Mouse (Mus musculus) ovary, postnatal 14 days (tissue): ENCODE measurements around the gene Olfr718-ps1.
"Not testable (repeated sequence)": the region's sequence is repeated elsewhere in the genome, so short reads cannot be mapped to it uniquely, and the experiment has no call there.

Source experiments
- DNase-seq: peaks from one replicate; pipeline ENCODE4 v3.0.0; 2022; ENCODE audit warnings: low spot score

Olfr718-ps1 gene

DNA sequence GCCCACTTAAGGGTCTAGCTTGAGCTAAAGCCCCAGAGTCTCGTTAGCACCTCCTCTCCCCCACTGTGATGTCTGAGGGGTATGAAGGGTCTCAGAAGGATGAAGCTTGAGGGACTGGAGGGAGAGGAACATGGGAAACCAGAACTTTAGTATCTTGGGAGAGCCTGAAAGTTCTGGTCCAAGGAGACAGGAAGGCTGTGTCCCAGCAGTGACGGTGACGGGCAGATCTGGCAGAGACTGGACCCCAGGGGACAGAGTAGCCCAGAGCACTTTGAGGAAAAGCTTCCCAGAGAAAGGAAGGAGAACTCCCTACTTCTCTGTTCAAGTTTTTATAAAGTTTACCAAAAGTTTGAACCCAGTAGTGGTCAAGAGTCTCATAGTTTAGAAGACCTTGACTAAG lies at the start of gene Olfr718-ps1:
Olfr718-ps1 (minus strand) TSS at position 101 of the 400 bp plus-strand sequence.
- no peak for DNase-seq

- no peak for DNase-seq
Measured at GRCm38 (mm10) chr5:143196506-143196905, 49.1 kb upstream of the Olfr718-ps1 start.

- DNase-seq = no peak
Measured at GRCm38 (mm10) chr5:143195166-143195565, 47.8 kb upstream of the Olfr718-ps1 start.

DNA sequence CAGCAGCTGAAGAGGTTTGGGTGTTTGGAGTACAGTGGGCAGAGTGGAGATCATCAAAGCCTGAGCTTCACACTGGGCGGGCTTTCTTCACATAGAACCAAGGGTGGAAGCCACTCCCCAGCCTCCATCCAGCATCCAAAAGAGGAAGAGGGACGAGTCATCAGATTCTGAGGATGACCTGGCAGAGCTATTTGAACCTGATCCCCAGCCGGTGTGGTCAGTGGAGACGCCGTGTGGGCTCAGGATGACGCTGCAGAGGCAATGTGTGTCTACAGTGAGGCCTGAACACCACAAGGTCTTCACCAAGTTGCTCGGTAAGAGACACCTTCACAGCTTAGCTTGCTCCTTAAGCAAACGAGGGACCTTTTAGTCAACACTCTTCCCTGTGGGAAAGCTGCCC lies 47.4 kb upstream of the Olfr718-ps1 start:
- DNase-seq = not testable (repeated sequence)

- no peak for DNase-seq
Measured at GRCm38 (mm10) chr5:143192806-143193205, 45.4 kb upstream of the Olfr718-ps1 start.

DNA sequence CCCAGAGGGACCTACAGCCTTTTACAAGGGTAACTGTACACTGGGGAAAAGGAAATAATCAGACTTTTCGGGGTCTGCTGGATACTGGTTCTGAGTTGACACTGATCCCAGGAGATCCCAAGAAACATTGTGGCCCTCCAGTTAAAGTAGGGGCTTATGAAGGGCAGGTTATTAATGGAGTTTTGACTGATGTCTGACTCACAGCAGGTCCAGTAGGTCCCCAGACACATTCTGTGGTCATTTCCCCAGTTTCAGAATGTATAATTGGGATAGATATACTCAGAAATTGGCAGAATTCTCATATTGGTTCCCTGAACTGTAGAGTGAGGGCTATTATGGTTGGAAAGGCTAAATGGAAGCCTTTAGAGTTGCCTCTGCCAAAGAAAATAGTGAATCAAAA lies 40.6 kb upstream of the Olfr718-ps1 start:
- not testable (repeated sequence) for DNase-seq

DNA sequence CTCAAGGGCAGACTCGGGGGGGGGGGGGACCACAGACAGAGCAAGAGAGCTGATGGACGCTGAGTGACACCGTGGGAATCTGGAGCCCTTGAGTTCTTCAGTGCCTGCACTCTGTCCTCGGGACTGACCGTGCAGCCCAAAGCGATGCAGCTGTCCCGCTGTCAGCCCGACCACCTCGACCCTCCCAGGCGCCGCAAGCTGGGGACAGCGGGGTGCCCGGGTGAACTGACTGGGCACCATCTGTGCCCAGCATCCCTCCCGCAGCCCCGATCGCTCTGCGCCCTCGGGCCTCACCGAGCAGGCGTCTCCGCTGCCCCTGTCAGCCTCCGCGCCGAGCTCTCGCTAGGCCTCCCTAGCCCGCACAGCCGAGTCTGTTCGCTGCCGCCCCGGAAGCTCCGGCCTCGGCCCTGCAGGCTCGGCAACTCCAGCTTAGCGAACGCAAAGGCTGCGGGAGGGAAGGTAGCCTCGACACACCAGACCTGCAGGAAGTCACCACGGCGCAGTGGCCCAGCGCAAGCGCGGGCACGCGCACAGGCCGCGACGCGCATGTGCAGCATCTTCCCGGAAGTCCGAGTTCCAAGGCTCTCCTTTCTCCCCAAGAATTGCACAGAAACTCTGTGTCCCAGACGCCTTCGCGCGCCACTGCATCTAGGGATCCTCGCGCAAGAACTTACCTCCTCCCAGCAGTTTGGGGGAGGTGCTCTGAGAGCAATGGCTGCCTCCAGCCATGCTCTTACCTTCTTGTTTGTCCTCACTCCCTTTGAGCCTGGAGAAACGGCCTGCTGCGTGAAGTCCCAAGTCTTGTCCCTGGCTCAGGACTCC lies 33.1 kb upstream of the Olfr718-ps1 start, which contains the start of the genes Rbak and Spdye4b:
Rbak (minus strand) TSS at position 521 of the 822 bp plus-strand sequence.
Spdye4b (plus strand) TSS at position 763 of the 822 bp plus-strand sequence.
- peak; percentile 79 for DNase-seq

DNA sequence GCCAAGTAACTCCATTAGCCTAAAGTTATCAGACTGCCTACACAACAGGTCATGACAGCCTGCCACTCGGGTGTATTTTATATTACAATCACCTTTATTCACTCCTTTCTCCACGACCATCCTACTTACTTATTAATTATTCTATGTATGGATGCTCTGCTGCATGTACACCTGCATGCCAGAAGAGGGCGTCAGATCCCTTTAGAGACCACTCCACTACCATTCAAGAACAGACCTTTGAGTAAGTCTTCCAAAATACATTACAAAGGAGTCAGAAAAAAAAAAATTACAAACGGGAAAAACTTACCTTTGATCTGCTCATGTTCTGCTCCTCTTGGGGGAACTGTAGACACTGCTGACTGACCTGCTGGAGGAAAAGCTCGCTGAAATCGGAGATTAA lies 31.8 kb upstream of the Olfr718-ps1 start:
- DNase-seq = no peak

DNA sequence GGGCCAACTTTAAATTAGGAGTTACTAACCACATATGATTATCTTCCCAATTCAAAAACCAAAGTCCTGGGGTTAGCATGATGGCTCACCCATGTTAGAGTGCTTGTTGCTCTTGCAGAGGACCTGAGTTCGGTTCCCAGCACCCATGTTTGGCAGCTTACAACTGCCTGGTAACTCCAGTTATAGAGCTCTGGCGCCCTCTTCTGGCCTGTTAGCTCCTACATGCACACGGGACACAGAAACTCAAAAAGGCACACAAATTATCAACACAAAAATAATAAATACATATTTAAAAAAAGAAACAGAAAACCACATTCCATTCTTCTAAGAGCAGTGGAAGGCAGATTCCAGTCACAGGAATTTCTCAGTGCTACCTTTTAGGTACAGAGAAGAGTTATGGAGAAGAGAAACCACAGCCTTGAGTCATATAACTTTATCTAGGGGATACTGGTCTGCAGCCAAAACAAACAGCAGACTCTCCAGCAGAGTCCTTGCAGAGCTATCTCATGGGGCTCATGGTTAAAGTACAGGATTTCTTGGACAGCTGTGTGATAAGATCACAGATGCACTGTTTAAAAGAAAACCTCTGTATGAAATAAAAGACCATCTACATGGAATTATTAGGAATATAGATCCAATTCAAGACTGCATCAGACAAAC lies 30.3 kb upstream of the Olfr718-ps1 start:
- no peak for DNase-seq

- DNase-seq = no peak
Measured at GRCm38 (mm10) chr5:143175970-143176369, 28.6 kb upstream of the Olfr718-ps1 start.

DNA sequence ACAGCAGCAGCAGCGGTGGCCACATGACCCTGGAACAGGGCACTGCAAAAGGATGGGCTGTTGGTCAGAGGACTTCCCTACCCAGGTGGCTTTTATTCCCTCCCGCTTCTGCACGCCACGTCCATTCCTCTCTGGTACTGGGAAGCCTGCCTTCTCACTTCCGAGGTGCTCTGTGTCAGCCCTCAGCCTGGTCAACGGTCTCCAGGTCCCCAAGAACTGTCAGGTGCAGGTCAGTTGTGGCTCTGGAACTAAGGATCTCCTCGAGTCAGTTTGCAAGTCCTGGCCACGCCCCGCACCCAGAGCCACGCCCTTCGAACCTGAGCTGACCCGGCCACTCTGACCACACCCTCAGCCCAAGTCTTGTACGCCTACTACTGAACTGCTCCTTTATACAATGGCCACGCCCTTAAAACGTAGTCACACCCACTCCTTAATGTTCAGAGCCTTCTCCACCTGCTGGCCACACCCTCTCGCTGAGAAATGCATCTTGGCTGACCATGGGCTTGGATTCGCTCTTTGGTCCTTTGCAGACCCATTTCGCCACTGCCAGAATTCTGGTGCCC lies 18.2 kb upstream of the Olfr718-ps1 start:
- DNase-seq = no peak

DNA sequence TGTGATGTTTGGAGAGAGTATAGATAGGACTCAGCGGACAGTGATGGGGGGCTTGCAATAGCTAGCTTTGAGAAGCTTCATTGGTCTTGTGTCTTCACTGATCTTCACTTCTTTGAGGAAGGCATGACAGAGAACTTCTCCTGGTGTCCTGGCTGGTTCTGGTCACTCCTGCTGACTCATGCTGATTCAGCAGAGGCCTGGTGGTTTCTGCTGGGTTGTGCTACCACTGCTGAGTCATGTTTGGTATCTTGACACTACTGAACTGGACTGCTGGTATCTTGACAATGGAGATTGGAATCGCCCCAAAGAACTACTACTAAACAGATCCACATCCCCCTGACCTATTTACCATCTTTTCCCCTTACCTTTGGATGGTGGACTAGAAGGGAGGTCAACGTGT lies 8.2 kb upstream of the Olfr718-ps1 start:
- no peak for DNase-seq

GRCm38 (mm10) chr5:143153756-143154155 lies 6.4 kb upstream of the Olfr718-ps1 start:
- no peak for DNase-seq

DNA sequence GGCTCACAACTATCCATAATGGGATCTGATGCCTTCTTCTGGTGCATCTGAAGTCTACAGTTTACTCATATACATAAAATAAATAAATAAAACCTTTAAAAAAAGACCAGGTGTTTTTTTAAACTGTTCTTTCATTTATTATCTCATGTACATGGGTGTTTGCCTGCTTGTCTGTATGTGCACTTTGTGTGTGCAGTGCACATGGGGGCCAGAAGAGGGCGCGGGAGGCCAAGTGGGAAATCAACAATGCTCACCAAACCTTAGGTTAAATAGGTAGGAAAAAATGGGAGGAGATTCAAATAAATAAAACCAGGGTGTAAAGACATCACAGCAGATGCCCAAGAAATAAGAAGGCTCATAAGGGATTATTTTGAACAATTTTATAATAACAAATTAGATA lies 2.7 kb upstream of the Olfr718-ps1 start:
- no peak for DNase-seq

GRCm38 (mm10) chr5:143149536-143149935 lies 2.2 kb upstream of the Olfr718-ps1 start:
- DNase-seq = no peak

- no peak for DNase-seq
Measured at GRCm38 (mm10) chr5:143148661-143149060, 1.3 kb upstream of the Olfr718-ps1 start.

DNA sequence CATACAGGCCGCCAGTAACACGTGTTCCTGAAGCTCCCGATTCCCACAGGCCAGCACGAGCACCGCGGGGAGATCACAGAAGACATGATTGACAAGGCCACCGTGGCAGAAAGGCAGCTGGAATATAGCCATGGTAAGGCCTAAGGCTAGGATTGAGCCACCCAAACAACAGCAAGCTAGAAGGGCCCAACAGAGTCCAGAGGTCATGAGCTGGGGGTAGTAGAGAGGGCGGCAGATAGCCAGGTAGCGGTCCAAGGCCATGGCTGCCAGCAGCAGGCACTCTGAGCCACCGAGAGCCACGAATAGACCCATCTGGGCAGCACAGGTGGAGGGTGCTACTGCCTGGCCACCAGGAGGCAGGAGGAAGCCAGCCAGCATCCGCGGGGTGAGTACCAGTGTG lies 9.8 kb downstream of the Olfr718-ps1 start:
- DNase-seq = no peak

GRCm38 (mm10) chr5:143135042-143135441 lies 12.3 kb downstream of the Olfr718-ps1 start:
- DNase-seq = no peak

DNA sequence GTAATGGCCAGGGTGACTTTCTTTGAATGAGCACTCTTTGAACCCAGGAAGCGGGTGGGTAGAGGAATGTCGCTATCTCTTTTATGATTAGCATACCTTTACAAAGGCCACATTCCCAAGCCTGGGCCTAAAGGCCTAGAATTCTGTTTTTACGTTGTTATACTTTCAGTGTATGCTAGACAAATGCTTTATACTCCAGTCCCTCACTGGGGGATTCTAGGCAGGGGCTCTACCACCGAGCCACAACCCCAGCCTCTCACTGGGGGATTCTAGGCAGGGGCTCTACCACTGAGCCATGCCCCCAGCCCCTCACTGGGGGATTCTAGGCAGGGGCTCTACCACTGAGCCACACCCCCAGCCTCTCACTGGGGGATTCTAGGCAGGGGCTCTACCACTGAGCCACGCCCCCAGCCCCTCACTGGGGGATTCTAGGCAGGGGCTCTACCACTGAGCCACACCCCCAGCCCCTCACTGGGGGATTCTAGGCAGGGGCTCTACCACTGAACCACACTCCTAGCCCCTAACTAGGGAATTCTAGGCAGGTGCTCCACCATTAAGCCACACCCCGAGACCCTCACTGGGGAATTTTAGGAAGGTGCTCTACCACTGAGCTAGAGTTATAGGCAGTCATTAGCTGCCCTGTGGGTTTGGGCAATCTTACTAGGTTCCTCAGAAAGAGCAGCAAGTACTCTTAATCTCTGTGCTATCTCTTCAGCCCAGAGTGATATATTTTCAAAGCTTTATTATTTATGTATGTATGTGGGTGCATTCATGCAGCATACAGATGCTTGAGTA lies 13.0 kb downstream of the Olfr718-ps1 start:
- not testable (repeated sequence) for DNase-seq

- DNase-seq = no peak
Measured at GRCm38 (mm10) chr5:143132935-143133514, 14.4 kb downstream of the Olfr718-ps1 start.

- DNase-seq = no peak
Measured at GRCm38 (mm10) chr5:143130342-143130741, 17.0 kb downstream of the Olfr718-ps1 start.

DNA sequence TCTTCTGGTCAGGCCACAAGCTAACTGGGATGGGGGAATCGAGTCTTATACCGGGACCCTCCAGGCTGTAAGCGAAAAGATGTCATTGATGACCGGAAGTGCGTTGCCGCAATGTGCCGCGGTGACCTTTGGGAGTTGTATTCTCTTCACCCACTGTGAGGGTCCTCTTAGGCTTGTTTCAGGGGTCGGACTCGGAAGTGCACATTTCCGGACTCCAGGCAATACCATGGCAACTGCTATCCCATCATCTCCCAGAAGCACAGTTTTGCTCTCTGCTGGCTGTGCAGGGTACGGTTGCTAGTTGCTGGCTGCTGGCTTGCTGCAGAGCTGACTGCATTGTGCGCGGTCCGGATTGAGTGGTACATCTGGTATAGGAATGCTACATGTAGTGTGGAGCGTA lies 18.3 kb downstream of the Olfr718-ps1 start:
- no peak for DNase-seq
